Mouse (Mus musculus) stomach, adult 2 months (tissue): ENCODE results near the gene Zc3h12d. TPM values are rescaled to one million over a fixed set of nuclear protein-coding genes. Genes with fewer than 3 reads are reported as not detected.

Experiments used
- polyA plus RNA-seq: library from polyadenylated mRNA; depleted of rRNA; stranded (reverse); fragments of >200 nt; gene quantifications from 2 replicates; pipeline ENCODE4 v1.2.3, GENCODE M21; 2012; rRNA removed

The Zc3h12d gene
- 0.30 and 0.34 TPM in 2 replicates for polyA plus RNA-seq

GRCm38 (mm10) chr10:7832171-7832676 lies at the start of gene Zc3h12d:
TSS of gene Zc3h12d (plus strand) at chr10:7832470.

GRCm38 (mm10) chr10:7792751-7793385 lies 39.4 kb upstream of the Zc3h12d start, which contains the start of the genes Ginm1 and Ppil4:
TSS of gene Ginm1 (minus strand) at chr10:7792824.
TSS of gene Ppil4 (plus strand) at chr10:7792891.

Other genes starting within 250 kb of the Zc3h12d start
- gene Lrp11, start 242.7 kb upstream of the Zc3h12d start, polyA plus RNA-seq, result 2.8 and 6.3 TPM in 2 replicates
- 1.2 and 1.7 TPM in 2 replicates for gene Nup43, start 165.0 kb upstream of the Zc3h12d start, polyA plus RNA-seq
- 6.5 and 6.6 TPM in 2 replicates for gene Pcmt1, start 151.3 kb upstream of the Zc3h12d start, polyA plus RNA-seq
- gene Lats1, start 151.3 kb upstream of the Zc3h12d start, polyA plus RNA-seq, result 1.7 and 3.3 TPM in 2 replicates
- 0.58 and 0.76 TPM in 2 replicates for gene Katna1, start 106.5 kb upstream of the Zc3h12d start, polyA plus RNA-seq
- gene Ginm1, start 39.6 kb upstream of the Zc3h12d start, polyA plus RNA-seq, result 2.7 and 4.7 TPM in 2 replicates
- 1.4 and 1.8 TPM in 2 replicates for gene Ppil4, start 39.6 kb upstream of the Zc3h12d start, polyA plus RNA-seq
- gene Tab2, start 123.8 kb downstream of the Zc3h12d start, polyA plus RNA-seq, result 5.0 and 8.2 TPM in 2 replicates